Mouse (Mus musculus) C2C12 (cell line): ENCODE measurements around the gene Mnt. TPM values are rescaled to one million over a fixed set of nuclear protein-coding genes. Genes with fewer than 3 reads are reported as not detected.

ENCODE experiments used
- H3K27me3 ChIP-seq: one replicate; pipeline ENCODE4 v1.6.1; 2011; ENCODE audit not compliant: control insufficient read depth, insufficient read depth, insufficient read length
- H3K36me3 ChIP-seq: one replicate; pipeline ENCODE4 v1.6.1; 2011; ENCODE audit not compliant: control insufficient read depth, insufficient read depth
- H3K4me3 ChIP-seq: one replicate; pipeline ENCODE4 v1.5.1; 2011; ENCODE audit warnings: mild to moderate bottlenecking, control low read depth; ENCODE audit not compliant: poor library complexity, insufficient read depth, severe bottlenecking
- H3K79me2 ChIP-seq: one replicate; pipeline ENCODE4 v1.6.1; 2011; ENCODE audit not compliant: control insufficient read depth, insufficient read depth
- H3K79me3 ChIP-seq: one replicate; pipeline ENCODE4 v1.6.1; 2011; ENCODE audit warnings: low read depth, control low read depth
- H3ac ChIP-seq: one replicate; pipeline ENCODE3; 2011; ENCODE audit warnings: low read depth; ENCODE audit not compliant: control insufficient read depth, insufficient read length
- CEBPB ChIP-seq: IDR thresholded peaks from one replicate; pipeline ENCODE4 v1.6.1; 2011; ENCODE audit warnings: low read depth, mild to moderate bottlenecking, control low read depth, moderate library complexity
- CTCF ChIP-seq: IDR thresholded peaks from one replicate; pipeline ENCODE4 v1.5.1; 2011; ENCODE audit not compliant: control insufficient read depth, insufficient read depth, insufficient read length
- FOSL1 ChIP-seq: IDR thresholded peaks from one replicate; pipeline ENCODE4 v1.8.0; 2011; ENCODE audit warnings: mild to moderate bottlenecking, low read length; ENCODE audit not compliant: poor library complexity, insufficient read depth, severe bottlenecking
- MAX ChIP-seq: IDR thresholded peaks from one replicate; pipeline ENCODE4 v1.6.1; 2011; ENCODE audit warnings: mild to moderate bottlenecking, control low read depth
- MYOD1 ChIP-seq: IDR thresholded peaks from one replicate; pipeline ENCODE4 v1.6.1; 2011; ENCODE audit warnings: low read depth; ENCODE audit not compliant: control insufficient read depth, insufficient read length
- MYOG ChIP-seq: IDR thresholded peaks from one replicate; pipeline ENCODE4 v1.6.1; 2011; ENCODE audit not compliant: control insufficient read depth, insufficient read length; ENCODE audit errors: extremely low read depth
- USF1 ChIP-seq: IDR thresholded peaks from one replicate; pipeline ENCODE4 v1.6.1; 2011; ENCODE audit warnings: low read depth, mild to moderate bottlenecking, control low read depth, moderate library complexity
- polyA plus RNA-seq: library from polyadenylated mRNA; unstranded; fragments of >200 nt; fragmentation: generic; extraction: Trizol; gene quantifications from one replicate; pipeline ENCODE4 v1.2.1, GENCODE M21; 2012; ENCODE audit warnings: missing spikeins

The Mnt gene
- polyA plus RNA-seq, 1 experiment: 7.5 TPM

GRCm38 (mm10) chr11:74828404-74828931 is 2.3 kb upstream of the Mnt start:
- H3K36me3 ChIP-seq: peaks cover 2% of the 10 kb centered on the region

GRCm38 (mm10) chr11:74828965-74829550 is 1.7 kb upstream of the Mnt start:
- H3K79me3 ChIP-seq: peaks cover 9% of the 10 kb centered on the region
- TF ChIP-seq USF1: no peak

More at GRCm38 (mm10) chr11:74828404-74828931, 2.3 kb upstream of the Mnt start:
- Histone ChIP-seq H3K4me3 (no peak overlapping the region), H3K79me2 (peaks cover 15% of the 10 kb centered on the region), H3ac (no peak overlapping the region), H3K27me3 (no peaks in the 10 kb centered on the region), H3K79me3 (peaks cover 3% of the 10 kb centered on the region)
- TF ChIP-seq USF1: no peak
- TF ChIP-seq MAX: no peak
- TF ChIP-seq FOSL1: no peak
- TF ChIP-seq MYOD1: no peak
- TF ChIP-seq CTCF: no peak
- TF ChIP-seq CEBPB: no peak
- no peak for TF ChIP-seq MYOG

GRCm38 (mm10) chr11:74829812-74830211 is 908 bp upstream of the Mnt start:
- no peaks in the 10 kb centered on the region for H3K36me3 ChIP-seq
- peaks cover 28% of the 10 kb centered on the region for H3K79me2 ChIP-seq
- no peaks in the 10 kb centered on the region for H3K27me3 ChIP-seq
- peaks cover 13% of the 10 kb centered on the region for H3K79me3 ChIP-seq
- peak overlapping the region; percentile 24 for H3K4me3 ChIP-seq
- TF ChIP-seq USF1 (no peak), MYOG (no peak), CEBPB (no peak), FOSL1 (no peak), CTCF (no peak), MYOD1 (no peak), MAX (no peak)
- peak overlapping the region; percentile 54 for H3ac ChIP-seq

More at GRCm38 (mm10) chr11:74828965-74829550, 1.7 kb upstream of the Mnt start:
- Histone ChIP-seq H3K36me3 (no peaks in the 10 kb centered on the region), H3ac (no peak overlapping the region), H3K79me2 (peaks cover 21% of the 10 kb centered on the region), H3K4me3 (peak overlapping the region; percentile 24), H3K27me3 (no peaks in the 10 kb centered on the region)

- Histone ChIP-seq H3ac (peak overlapping the region; percentile 76), H3K36me3 (no peaks in the 10 kb centered on the region), H3K4me3 (peak overlapping the region; percentile 98), H3K27me3 (no peaks in the 10 kb centered on the region), H3K79me3 (peaks cover 16% of the 10 kb centered on the region), H3K79me2 (peaks cover 42% of the 10 kb centered on the region)
- peak; percentile 84 for TF ChIP-seq MAX
- TF ChIP-seq MYOG: no peak
Measured at GRCm38 (mm10) chr11:74831191-74831605, 478 bp downstream of the Mnt start.

GRCm38 (mm10) chr11:74831606-74832451 is 1.1 kb downstream of the Mnt start:
- Histone ChIP-seq H3K36me3 (no peaks in the 10 kb centered on the region), H3K27me3 (no peaks in the 10 kb centered on the region), H3ac (peak overlapping the region; percentile 76), H3K4me3 (peak overlapping the region; percentile 98), H3K79me3 (peaks cover 16% of the 10 kb centered on the region), H3K79me2 (peaks cover 48% of the 10 kb centered on the region)
- TF ChIP-seq USF1 (peak; percentile 71), MAX (peak; percentile 71), CEBPB (no peak)

- Histone ChIP-seq H3K36me3 (no peaks in the 10 kb centered on the region), H3K27me3 (no peaks in the 10 kb centered on the region), H3K79me3 (peaks cover 16% of the 10 kb centered on the region), H3K4me3 (peak overlapping the region; percentile 33), H3ac (peak overlapping the region; percentile 58), H3K79me2 (peaks cover 52% of the 10 kb centered on the region)
- TF ChIP-seq USF1: no peak
- peak; percentile 85 for TF ChIP-seq MAX
- no peak for TF ChIP-seq MYOG
- TF ChIP-seq MYOD1: no peak
- TF ChIP-seq FOSL1: peak; percentile 3
- no peak for TF ChIP-seq CTCF
- TF ChIP-seq CEBPB: peak; percentile 58
Measured at GRCm38 (mm10) chr11:74832503-74833143, 1.9 kb downstream of the Mnt start.
